Mouse (Mus musculus) stomach, embryonic 14.5 days (tissue): Measurements from ENCODE around the gene Vps13c. TPM values are rescaled to one million over a fixed set of nuclear protein-coding genes. Genes with fewer than 3 reads are reported as not detected.

Source experiments
- ATAC-seq: fragments of 200-750 bp; cut with Nextera tagmentation; 2 replicates; pipeline ENCODE4 v1.8.0; 2017; ENCODE audit warnings: low read depth, moderate TSS enrichment; ENCODE audit not compliant: insufficient number of reproducible peaks, insufficient read depth, low FRiP score
- H3K27ac ChIP-seq: fragments of 300-500 bp; sonication (generic); 2 replicates; pipeline ENCODE4 v1.5.1; 2014; ENCODE audit warnings: mild to moderate bottlenecking, low read length, moderate library complexity, mixed read lengths
- H3K27me3 ChIP-seq: fragments of 300-500 bp; sonication (generic); 2 replicates; pipeline ENCODE4 v1.6.1; 2014; ENCODE audit warnings: low read length, control low read depth, mixed read lengths; ENCODE audit not compliant: control insufficient read depth, insufficient read depth
- H3K36me3 ChIP-seq: fragments of 300-500 bp; sonication (generic); 2 replicates; pipeline ENCODE4 v1.6.1; 2014; ENCODE audit warnings: mild to moderate bottlenecking, control low read depth, low read length, moderate library complexity, mixed read lengths; ENCODE audit not compliant: control insufficient read depth, insufficient read depth
- H3K4me1 ChIP-seq: fragments of 300-500 bp; sonication (generic); 2 replicates; pipeline ENCODE4 v1.6.1; 2014; ENCODE audit warnings: low read length, control low read depth, mixed read lengths; ENCODE audit not compliant: control insufficient read depth, insufficient read depth
- H3K4me2 ChIP-seq: fragments of 300-500 bp; sonication (generic); replicated peaks from 2 replicates; pipeline ENCODE4 v1.6.1; 2014; ENCODE audit warnings: low read depth, low read length, control low read depth
- H3K4me3 ChIP-seq: fragments of 300-500 bp; sonication (generic); 2 replicates; pipeline ENCODE4 v1.5.1; 2014; ENCODE audit warnings: low read depth, low read length, control low read depth
- H3K9ac ChIP-seq: fragments of 300-500 bp; sonication (generic); replicated peaks from 2 replicates; pipeline ENCODE4 v1.6.1; 2014; ENCODE audit warnings: low read depth, mild to moderate bottlenecking, control low read depth, low read length, moderate library complexity, mixed read lengths
- H3K9me3 ChIP-seq: fragments of 300-500 bp; sonication (generic); 2 replicates; pipeline ENCODE4 v1.6.1; 2016; ENCODE audit warnings: low read depth, low read length, control low read depth; ENCODE audit not compliant: control insufficient read depth
- WGBS: fragments of 180-500 bp; shearing (Covaris S2); extraction: QIAGEN DNeasy Blood & Tissue Kit; methylation state at CpG from one replicate; pipeline ENCODE4 v1.1.7; 2014; 5-methylcytosine and 5-hydroxymethylcytosine counted together
- polyA plus RNA-seq: library from polyadenylated mRNA; unstranded; fragments of >200 nt; fragmentation: Nextera tagmentation; extraction: Ambion mirVana; gene quantifications from 2 replicates; pipeline ENCODE4 v1.2.1, GENCODE M21; 2014

The Vps13c gene
- polyA plus RNA-seq, 1 experiment from 2014 or later: 12.5 TPM

DNA sequence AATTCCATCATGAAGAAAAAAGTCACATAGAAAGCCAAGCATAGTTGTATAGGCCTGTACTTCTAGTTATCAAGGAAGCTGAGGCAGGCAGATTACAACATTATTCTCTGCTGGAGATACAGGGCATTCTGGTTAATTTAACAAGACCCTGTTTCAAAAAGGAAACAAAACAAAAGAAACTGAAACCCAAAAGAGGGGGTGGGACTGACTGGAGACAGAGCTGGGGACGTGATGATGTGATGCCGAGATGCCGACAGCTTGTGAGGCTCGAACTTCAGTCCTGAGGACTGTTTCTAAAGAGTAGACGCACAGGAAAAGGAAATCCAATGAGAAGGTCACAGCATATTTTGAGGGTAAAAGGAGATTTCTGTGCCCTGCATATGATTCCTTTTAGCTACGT lies 64.2 kb downstream of the Vps13c start:
- Histone ChIP-seq H3K4me1 (no peaks in the 10 kb centered on the region), H3K4me2 (no peak overlapping the region), H3K27ac (no peak overlapping the region), H3K9ac (no peak overlapping the region), H3K27me3 (no peaks in the 10 kb centered on the region), H3K4me3 (no peak overlapping the region), H3K36me3 (peaks cover 14% of the 10 kb centered on the region), H3K9me3 (no peaks in the 10 kb centered on the region)
- 84% methylated on average over 6 of the region's 6 CpGs for WGBS
- no peak for ATAC-seq

DNA sequence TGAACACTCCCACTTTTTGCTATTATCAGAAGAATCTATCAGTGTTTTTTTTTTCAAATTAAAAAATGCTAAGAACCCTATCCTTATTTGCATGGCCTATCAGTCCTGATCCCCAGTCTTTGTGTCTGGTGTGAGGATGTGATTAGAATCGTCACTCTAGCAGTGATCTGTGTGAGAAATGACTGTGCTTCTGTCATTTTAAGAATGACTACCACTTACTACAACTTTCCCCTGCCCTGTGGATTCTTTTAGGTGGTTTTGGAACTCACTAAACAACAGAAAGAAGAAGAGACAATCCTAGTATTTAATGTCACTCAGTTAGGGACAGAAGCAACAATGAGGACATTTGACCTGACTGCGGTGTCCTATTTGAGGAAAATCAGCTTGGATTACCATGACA lies 65.3 kb downstream of the Vps13c start:
- no peak for ATAC-seq
- H3K27ac ChIP-seq: no peak overlapping the region

DNA sequence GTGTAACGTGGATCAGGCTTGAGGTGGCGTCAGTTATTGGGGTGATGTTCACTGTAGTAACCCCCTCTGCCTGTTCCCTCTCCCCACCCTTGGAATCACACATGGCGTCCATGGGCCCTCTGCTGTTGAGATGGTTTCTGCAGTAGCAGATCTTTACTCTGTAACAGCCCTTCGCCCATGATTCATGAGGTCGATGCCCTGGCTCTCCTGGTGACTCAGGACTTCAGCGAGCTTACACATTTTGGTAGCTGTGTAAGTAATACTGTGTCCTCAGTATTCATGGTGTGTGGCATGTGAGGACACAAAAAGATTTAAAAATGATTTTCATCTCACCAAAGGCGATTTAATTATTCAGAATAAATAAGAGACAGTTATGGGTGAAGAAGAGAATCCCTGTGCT lies 74.5 kb downstream of the Vps13c start:
- Histone ChIP-seq H3K27me3 (no peaks in the 10 kb centered on the region), H3K4me2 (no peak overlapping the region), H3K36me3 (peaks cover 35% of the 10 kb centered on the region), H3K9me3 (no peaks in the 10 kb centered on the region), H3K4me1 (no peaks in the 10 kb centered on the region), H3K27ac (no peak overlapping the region), H3K4me3 (no peak overlapping the region), H3K9ac (no peak overlapping the region)
- no peak for ATAC-seq
- WGBS: 84% methylated on average over 7 of the region's 7 CpGs

More for the DNA sequence above, 65.3 kb downstream of the Vps13c start:
- no peak overlapping the region for H3K9ac ChIP-seq
- H3K4me1 ChIP-seq: no peaks in the 10 kb centered on the region
- H3K4me2 ChIP-seq: no peak overlapping the region
- no peak overlapping the region for H3K4me3 ChIP-seq
- no peaks in the 10 kb centered on the region for H3K9me3 ChIP-seq
- 89% methylated on average over 2 of the region's 2 CpGs for WGBS
- no peaks in the 10 kb centered on the region for H3K27me3 ChIP-seq
- peaks cover 22% of the 10 kb centered on the region for H3K36me3 ChIP-seq

DNA sequence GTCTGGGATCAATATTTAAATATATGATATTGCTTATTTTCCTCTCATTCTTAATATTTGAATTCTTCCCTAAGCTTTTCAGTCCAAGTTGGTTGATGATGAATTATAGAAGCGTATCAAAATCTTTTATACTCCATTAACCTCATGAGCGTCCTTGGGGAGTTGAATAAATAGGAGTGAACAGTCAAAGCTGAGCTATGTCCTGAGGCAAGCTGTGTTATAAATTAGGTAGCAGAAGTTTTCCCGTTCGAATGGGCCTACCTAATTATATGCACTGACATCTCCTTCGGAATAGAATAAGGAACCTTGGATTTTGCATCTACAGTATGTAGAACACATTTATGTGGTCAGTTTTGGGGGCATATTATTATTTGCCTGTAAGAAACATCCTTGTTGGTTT lies 82.2 kb downstream of the Vps13c start:
- Histone ChIP-seq H3K9ac (no peak overlapping the region), H3K9me3 (no peaks in the 10 kb centered on the region), H3K27ac (no peak overlapping the region), H3K36me3 (peaks cover 18% of the 10 kb centered on the region), H3K27me3 (no peaks in the 10 kb centered on the region), H3K4me1 (no peaks in the 10 kb centered on the region), H3K4me3 (no peak overlapping the region), H3K4me2 (no peak overlapping the region)
- ATAC-seq: no peak
- WGBS: 89% methylated on average over 5 of the region's 5 CpGs

DNA sequence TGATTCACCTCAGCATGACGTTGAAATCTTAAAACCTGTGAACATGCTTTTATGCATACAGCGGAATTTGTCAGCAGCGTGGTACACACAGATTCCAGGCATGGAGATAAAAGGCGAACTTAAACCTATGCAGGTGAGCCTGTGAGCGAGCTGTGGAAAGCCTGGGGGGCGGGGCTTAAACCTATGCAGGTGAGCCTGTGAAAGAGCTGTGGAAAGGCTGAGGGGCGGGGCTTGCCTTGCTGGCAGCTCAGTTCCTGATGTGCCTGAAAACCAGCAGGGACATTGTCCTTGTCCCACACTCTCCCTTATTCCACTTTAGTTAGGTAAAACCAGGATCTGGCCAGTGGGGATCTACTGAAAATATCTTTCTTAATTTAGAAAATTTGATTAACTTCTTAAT lies 90.4 kb downstream of the Vps13c start:
- Histone ChIP-seq H3K4me3 (no peak overlapping the region), H3K27ac (no peak overlapping the region), H3K4me2 (no peak overlapping the region), H3K27me3 (no peaks in the 10 kb centered on the region), H3K4me1 (no peaks in the 10 kb centered on the region), H3K9ac (no peak overlapping the region), H3K36me3 (peaks cover 31% of the 10 kb centered on the region), H3K9me3 (no peaks in the 10 kb centered on the region)
- ATAC-seq: 0 out of 2 replicates have a peak, but pooled peaks have one; percentile 63
- 59% methylated on average over 7 of the region's 7 CpGs for WGBS

DNA sequence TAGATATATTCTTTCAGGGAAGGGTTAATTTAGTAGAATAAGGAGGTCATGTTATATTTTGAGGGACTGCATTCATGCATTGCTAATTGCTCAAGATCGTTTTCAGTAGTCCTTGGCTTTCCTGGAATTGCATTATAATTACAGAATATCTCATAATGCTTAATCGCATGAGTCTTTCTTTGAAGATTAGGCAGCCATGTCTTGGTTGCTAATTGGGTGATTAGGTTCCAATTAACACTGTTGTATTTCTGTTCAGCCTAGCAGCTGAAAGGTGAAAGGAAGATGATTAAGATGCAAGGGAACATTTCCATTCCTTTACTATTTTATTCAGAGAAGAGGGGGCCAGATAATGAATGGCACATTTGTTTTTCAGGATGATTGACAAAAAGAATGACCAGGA lies 97.1 kb downstream of the Vps13c start:
- no peaks in the 10 kb centered on the region for H3K9me3 ChIP-seq
- H3K4me1 ChIP-seq: no peaks in the 10 kb centered on the region
- no peaks in the 10 kb centered on the region for H3K27me3 ChIP-seq
- H3K36me3 ChIP-seq: peaks cover 18% of the 10 kb centered on the region; the same call in 1 of the 2 replicates
- WGBS: 86% methylated on average over 2 of the region's 2 CpGs
- no peak overlapping the region for H3K4me2 ChIP-seq
- ATAC-seq: no peak
- H3K27ac ChIP-seq: no peak overlapping the region
- no peak overlapping the region for H3K9ac ChIP-seq
- no peak overlapping the region for H3K4me3 ChIP-seq

DNA sequence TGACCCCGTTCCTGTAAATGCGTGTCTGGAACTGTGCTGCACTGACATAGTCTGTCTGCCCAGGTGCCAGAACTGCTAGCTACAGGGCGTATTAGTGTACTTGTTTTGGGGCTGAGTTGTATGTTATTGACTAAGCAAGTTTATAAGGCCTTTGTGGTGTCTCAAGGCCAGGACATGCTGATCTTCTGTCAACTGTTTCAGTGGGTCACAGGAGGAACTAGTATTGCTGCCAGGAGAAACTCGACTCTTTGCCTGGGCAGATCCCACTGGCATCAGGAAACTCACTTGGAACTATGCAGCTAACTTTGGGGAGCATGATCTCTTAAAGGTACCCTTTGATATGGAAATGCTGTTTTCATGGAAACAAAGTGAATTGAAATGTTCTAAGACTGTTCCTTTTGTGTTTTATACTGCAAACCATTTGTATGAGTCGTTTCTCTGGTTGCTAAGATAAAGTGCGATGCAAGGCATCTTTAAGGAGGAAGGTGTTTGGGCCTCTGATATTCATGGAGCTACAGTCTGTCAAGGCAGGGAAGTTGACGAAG lies 115.3 kb downstream of the Vps13c start:
- Histone ChIP-seq H3K27me3 (no peaks in the 10 kb centered on the region), H3K9me3 (no peaks in the 10 kb centered on the region), H3K4me3 (no peak overlapping the region), H3K36me3 (peaks cover 14% of the 10 kb centered on the region; the same call in 1 of the 2 replicates), H3K27ac (no peak overlapping the region), H3K4me2 (no peak overlapping the region), H3K9ac (no peak overlapping the region), H3K4me1 (no peaks in the 10 kb centered on the region)
- 80% methylated on average over 7 of the region's 7 CpGs for WGBS
- ATAC-seq: no peak

DNA sequence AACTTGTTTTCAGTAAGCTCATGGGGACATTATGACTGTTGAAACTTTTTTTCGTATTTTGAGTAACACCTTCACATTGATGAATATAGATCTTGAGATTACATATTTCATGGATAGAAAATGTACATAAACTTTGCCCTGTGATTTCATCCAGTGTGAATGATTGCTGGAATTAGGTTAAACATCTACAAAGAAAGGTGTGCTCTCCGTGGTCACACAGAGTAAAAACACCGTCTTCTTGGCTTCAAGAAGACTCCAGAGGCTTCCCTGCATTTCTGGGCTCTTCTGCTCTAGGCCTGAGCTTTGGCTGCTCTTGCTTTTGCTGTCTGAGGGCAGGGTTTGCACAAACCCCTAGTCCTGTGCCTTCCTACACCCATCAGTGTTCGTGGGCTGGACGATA lies 121.8 kb downstream of the Vps13c start:
- H3K36me3 ChIP-seq: peaks cover 13% of the 10 kb centered on the region; the same call in 1 of the 2 replicates
- no peak overlapping the region for H3K9ac ChIP-seq
- ATAC-seq: no peak
- 82% methylated on average over 5 of the region's 5 CpGs for WGBS
- no peak overlapping the region for H3K27ac ChIP-seq
- H3K4me2 ChIP-seq: no peak overlapping the region
- no peaks in the 10 kb centered on the region for H3K27me3 ChIP-seq
- H3K4me1 ChIP-seq: no peaks in the 10 kb centered on the region
- no peaks in the 10 kb centered on the region for H3K9me3 ChIP-seq
- no peak overlapping the region for H3K4me3 ChIP-seq

DNA sequence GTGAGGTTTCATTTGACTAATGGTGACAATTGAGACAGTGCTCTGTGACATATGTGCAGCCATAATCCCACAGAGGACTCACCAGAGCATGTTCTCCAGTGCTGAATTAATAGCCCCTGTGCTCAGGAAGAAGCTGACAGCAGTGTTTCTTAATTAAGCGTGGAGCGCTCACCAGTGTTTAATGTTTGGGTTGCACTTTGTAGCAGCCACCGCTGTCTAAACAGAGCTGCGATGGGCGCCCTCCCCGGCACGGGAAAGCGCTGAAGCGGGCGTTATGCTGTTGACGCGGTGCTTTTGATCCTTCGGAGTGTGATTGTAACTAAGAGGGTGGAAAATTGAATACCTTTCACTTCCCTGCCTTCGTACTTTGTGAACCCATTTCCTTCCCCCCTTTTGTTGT lies 125.7 kb downstream of the Vps13c start:
- WGBS: 45% methylated on average over 14 of the region's 14 CpGs
- ATAC-seq: no peak
- no peak overlapping the region for H3K9ac ChIP-seq

More for the DNA sequence above, 125.7 kb downstream of the Vps13c start:
- no peak overlapping the region for H3K27ac ChIP-seq
- peaks cover 18% of the 10 kb centered on the region; the same call in 1 of the 2 replicates for H3K36me3 ChIP-seq
- no peaks in the 10 kb centered on the region for H3K27me3 ChIP-seq
- H3K4me2 ChIP-seq: no peak overlapping the region
- H3K4me3 ChIP-seq: no peak overlapping the region
- H3K9me3 ChIP-seq: no peaks in the 10 kb centered on the region
- H3K4me1 ChIP-seq: no peaks in the 10 kb centered on the region
